ENCODE assay signal across 8 mouse cellular contexts in the genomic region with DNA sequence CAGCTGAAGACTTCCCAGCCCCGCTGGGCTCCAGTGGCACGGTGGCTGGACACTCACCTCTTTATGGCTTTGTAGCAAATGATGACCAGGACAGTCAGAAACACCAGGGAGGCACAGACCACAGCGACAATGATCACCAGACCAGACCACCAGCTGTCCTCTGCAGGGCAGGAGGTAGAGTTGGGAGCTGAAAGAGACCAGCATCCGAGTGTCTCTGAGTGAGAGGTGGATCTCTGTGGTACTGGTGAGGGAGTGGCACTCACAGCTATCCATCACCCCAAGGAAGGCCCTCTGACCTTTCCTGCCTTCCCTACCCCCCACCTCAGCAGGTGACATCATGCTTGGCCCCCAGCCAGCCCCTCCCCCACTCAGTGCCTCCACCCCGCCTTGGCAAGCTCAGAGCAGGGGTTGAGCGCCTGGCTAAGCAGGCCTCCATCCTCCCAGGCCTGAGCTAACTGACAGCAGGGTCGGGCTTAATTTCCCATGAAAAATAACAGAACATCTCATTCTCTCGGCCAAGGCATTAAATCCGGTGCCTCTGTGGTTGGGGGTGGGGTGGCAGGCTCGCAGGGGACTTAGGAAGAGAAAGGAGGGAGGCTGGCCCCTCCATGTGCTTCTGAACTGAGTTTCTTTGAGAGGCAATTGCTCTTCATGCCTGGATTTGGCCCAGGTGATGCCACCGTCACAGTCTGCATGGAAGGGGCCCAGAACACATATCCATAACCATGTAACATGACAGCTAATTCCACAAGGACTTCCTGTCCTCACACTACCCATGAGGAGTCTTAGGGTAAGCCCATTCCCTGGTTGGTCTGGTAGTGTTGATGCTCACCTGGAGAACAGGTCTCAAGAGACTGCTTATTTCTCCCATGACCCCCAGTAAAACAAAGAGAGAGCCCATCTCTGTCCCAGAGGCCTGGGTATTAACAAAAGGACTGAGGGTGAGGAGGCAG. TPM values are rescaled to one million over a fixed set of nuclear protein-coding genes. Genes with fewer than 3 reads are reported as not detected.
DNase-seq lines count a peak whose midpoint lies in the region; ATAC-seq lines count a peak whose summit lies in the region.
"Had no signal": no experiment of that assay in that cellular context is flagged by ENCODE, and none has a peak within 500 bp of the region (broad histone marks: within the 10 kb centered on the region; RNA-seq: fewer than 3 reads in every experiment).

No protein-coding gene starts in this region.

- H3K9me3 ChIP-seq in embryonic facial prominence, embryonic 11.5 days (replicated peaks; ENCODE audit: control insufficient read depth, low read length), result no peaks in the 10 kb centered on the region
- H3K9me3 ChIP-seq in intestine, embryonic 16.5 days (ENCODE audit: control insufficient read depth, low read length), result no peaks in the 10 kb centered on the region
- H3K9me3 ChIP-seq in midbrain, embryonic 10.5 days (replicated peaks), result no peaks in the 10 kb centered on the region

- H3K4me2 ChIP-seq in embryonic facial prominence, embryonic 11.5 days (ENCODE audit: low read depth, low read length), result no peak overlapping the region
- no peak overlapping the region for H3K4me2 ChIP-seq in intestine, embryonic 16.5 days (ENCODE audit: low read depth, low read length)

- WGBS in embryonic facial prominence, embryonic 11.5 days, result 35% methylated on average over 11 of the region's 11 CpGs
- 29% methylated on average over 11 of the region's 11 CpGs for WGBS in intestine, embryonic 16.5 days
- 31% methylated on average over 11 of the region's 11 CpGs for WGBS in midbrain, embryonic 10.5 days

- no peak overlapping the region for H3K9ac ChIP-seq in embryonic facial prominence, embryonic 11.5 days (replicated peaks; ENCODE audit: low read length)
- no peak overlapping the region for H3K9ac ChIP-seq in intestine, embryonic 16.5 days (ENCODE audit: low read depth, low read length)

- ATAC-seq in embryonic facial prominence, embryonic 11.5 days (replicated peaks; ENCODE audit: insufficient number of reproducible peaks, low FRiP score, low TSS enrichment, low read depth), result peak; percentile 66
- ATAC-seq in intestine, embryonic 16.5 days, result peak; percentile 74

- H3K27ac ChIP-seq in embryonic facial prominence, embryonic 11.5 days (replicated peaks; ENCODE audit: low read depth, low read length), result no peak overlapping the region
- no peak overlapping the region for H3K27ac ChIP-seq in intestine, embryonic 16.5 days (ENCODE audit: low read length)
- peak overlapping the region; percentile 66 for H3K27ac ChIP-seq in midbrain, embryonic 10.5 days (replicated peaks)

- no peaks in the 10 kb centered on the region for H3K27me3 ChIP-seq in embryonic facial prominence, embryonic 11.5 days (ENCODE audit: control insufficient read depth, insufficient read depth, low read length)
- no peaks in the 10 kb centered on the region for H3K27me3 ChIP-seq in intestine, embryonic 16.5 days (replicated peaks; ENCODE audit: control insufficient read depth, insufficient read depth, low read length)
- no peaks in the 10 kb centered on the region for H3K27me3 ChIP-seq in midbrain, embryonic 10.5 days (ENCODE audit: low read depth, poor library complexity, severe bottlenecking)

- peak; percentile 77 for DNase-seq in testis, postnatal 10 days (ENCODE audit: low spot score)
- no peak for DNase-seq in testis, postnatal 14 days (ENCODE audit: low spot score)
- DNase-seq in embryonic facial prominence, embryonic 11.5 days (ENCODE audit: low spot score), result peak; percentile 36
- peak; percentile 37 for DNase-seq in midbrain, embryonic 10.5 days (ENCODE audit: low spot score)
- no peak for DNase-seq in thymus, postnatal 0 days (ENCODE audit: low spot score)
- DNase-seq in heart, postnatal 25 days (ENCODE audit: low spot score), result no peak

- intact Hi-C loops in heart, postnatal 25 days (cut with DNase I), result no loop called here

- H3K4me1 ChIP-seq in embryonic facial prominence, embryonic 11.5 days (ENCODE audit: control insufficient read depth, insufficient read depth, low read length), result no peaks in the 10 kb centered on the region
- H3K4me1 ChIP-seq in intestine, embryonic 16.5 days (ENCODE audit: control insufficient read depth, insufficient read depth, low read length), result no peaks in the 10 kb centered on the region
- peaks cover 23% of the 10 kb centered on the region for H3K4me1 ChIP-seq in midbrain, embryonic 10.5 days

- no peaks in the 10 kb centered on the region for H3K36me3 ChIP-seq in embryonic facial prominence, embryonic 11.5 days (replicated peaks; ENCODE audit: control insufficient read depth, insufficient read depth, low read depth, low read length)
- no peaks in the 10 kb centered on the region for H3K36me3 ChIP-seq in intestine, embryonic 16.5 days (ENCODE audit: control insufficient read depth, insufficient read depth, low read length)
- no peaks in the 10 kb centered on the region; the same call in 1 of the 2 replicates for H3K36me3 ChIP-seq in midbrain, embryonic 10.5 days

- no peak overlapping the region for H3K4me3 ChIP-seq in embryonic facial prominence, embryonic 11.5 days (ENCODE audit: low read depth, low read length)
- H3K4me3 ChIP-seq in intestine, embryonic 16.5 days (ENCODE audit: low read length), result no peak overlapping the region
- no peak overlapping the region for H3K4me3 ChIP-seq in midbrain, embryonic 10.5 days

RNA-seq across cellular contexts. Expression of a gene that starts 39.1 kb away (rescaled TPM):
- polyA plus RNA-seq in embryonic facial prominence, embryonic 11.5 days (2014; fragmentation: Nextera tagmentation; extraction: Ambion mirVana), result 0.32 and 0.50 TPM in 2 replicates
- 0.65 and 0.76 TPM in 2 replicates for polyA plus RNA-seq in intestine, embryonic 16.5 days (2015; fragmentation: Nextera tagmentation; extraction: Ambion mirVana)
- 1.5 and 1.8 TPM in 2 replicates for polyA plus RNA-seq in midbrain, embryonic 10.5 days (2016; fragmentation: Nextera tagmentation; extraction: Ambion mirVana)
- not detected in 2 replicates for polyA plus RNA-seq in thymus, postnatal 0 days (2015; fragmentation: Nextera tagmentation; extraction: Ambion mirVana)
- under 1 TPM; 0.31 to 0.47 TPM for total RNA-seq in heart, postnatal 25 days (2021)
- total RNA-seq: neutrophil, adult 5-6 weeks had no signal

Comparison
In these comparisons a context has a peak if more than half of its experiments do, and no peak if none do; other contexts are left out.
1. DNase-seq: peak in testis, postnatal 10 days (single experiment), embryonic facial prominence, embryonic 11.5 days (single experiment) and midbrain, embryonic 10.5 days (single experiment); none in testis, postnatal 14 days (single experiment), thymus, postnatal 0 days (single experiment) and heart, postnatal 25 days (single experiment).